Mouse (Mus musculus) limb, embryonic 11.5 days (tissue): ENCODE data around the gene Pithd1. TPM values are rescaled to one million over a fixed set of nuclear protein-coding genes. Genes with fewer than 3 reads are reported as not detected.

Experiments
- ATAC-seq: fragments of 200-750 bp; cut with Nextera tagmentation; 2 replicates; pipeline ENCODE4 v1.8.0; 2017; ENCODE audit warnings: low read depth; ENCODE audit not compliant: insufficient number of reproducible peaks, low FRiP score, low TSS enrichment
- DNase-seq: peaks from one replicate; pipeline ENCODE4 v3.0.0-alpha.2; 2015; ENCODE audit warnings: low spot score
- H3K27ac ChIP-seq: fragments of 300-500 bp; sonication (generic); replicated peaks from 2 replicates; pipeline ENCODE4 v1.5.1; 2014; ENCODE audit warnings: low read depth, mild to moderate bottlenecking, low read length
- H3K27me3 ChIP-seq: fragments of 300-500 bp; sonication (generic); 2 replicates; pipeline ENCODE4 v1.6.1; 2014; ENCODE audit warnings: mild to moderate bottlenecking, low read length, mixed read lengths; ENCODE audit not compliant: control insufficient read depth, insufficient read depth
- H3K36me3 ChIP-seq: fragments of 300-500 bp; sonication (generic); 2 replicates; pipeline ENCODE4 v1.6.1; 2014; ENCODE audit warnings: mild to moderate bottlenecking, low read length, moderate library complexity, mixed read lengths; ENCODE audit not compliant: control insufficient read depth, insufficient read depth
- H3K4me1 ChIP-seq: fragments of 300-500 bp; sonication (generic); 2 replicates; pipeline ENCODE4 v1.6.1; 2014; ENCODE audit warnings: low read length, mixed read lengths; ENCODE audit not compliant: control insufficient read depth, insufficient read depth
- H3K4me2 ChIP-seq: fragments of 300-500 bp; sonication (generic); 2 replicates; pipeline ENCODE4 v1.6.1; 2014; ENCODE audit warnings: low read depth, mild to moderate bottlenecking, moderate library complexity; ENCODE audit not compliant: severe bottlenecking
- H3K4me3 ChIP-seq: fragments of 300-500 bp; sonication (generic); 2 replicates; pipeline ENCODE4 v1.5.1; 2014; ENCODE audit warnings: low read depth, low read length
- H3K9ac ChIP-seq: fragments of 300-500 bp; sonication (generic); 2 replicates; pipeline ENCODE4 v1.6.1; 2014; ENCODE audit warnings: mild to moderate bottlenecking, low read length
- H3K9me3 ChIP-seq: fragments of 300-500 bp; sonication (generic); 2 replicates; pipeline ENCODE4 v1.6.1; 2016; ENCODE audit warnings: low read length; ENCODE audit not compliant: control insufficient read depth
- WGBS: fragments of 180-500 bp; shearing (Covaris S2); extraction: QIAGEN DNeasy Blood & Tissue Kit; methylation state at CpG from one replicate; pipeline ENCODE4 v1.1.7; 2014; 5-methylcytosine and 5-hydroxymethylcytosine counted together
- polyA plus RNA-seq: library from polyadenylated mRNA; unstranded; fragments of >200 nt; fragmentation: Nextera tagmentation; extraction: Ambion mirVana; gene quantifications from 2 replicates; pipeline ENCODE4 v1.2.1, GENCODE M21; 2014

The Pithd1 gene
- polyA plus RNA-seq, 1 experiment from 2014 or later: 68.3 TPM

DNA sequence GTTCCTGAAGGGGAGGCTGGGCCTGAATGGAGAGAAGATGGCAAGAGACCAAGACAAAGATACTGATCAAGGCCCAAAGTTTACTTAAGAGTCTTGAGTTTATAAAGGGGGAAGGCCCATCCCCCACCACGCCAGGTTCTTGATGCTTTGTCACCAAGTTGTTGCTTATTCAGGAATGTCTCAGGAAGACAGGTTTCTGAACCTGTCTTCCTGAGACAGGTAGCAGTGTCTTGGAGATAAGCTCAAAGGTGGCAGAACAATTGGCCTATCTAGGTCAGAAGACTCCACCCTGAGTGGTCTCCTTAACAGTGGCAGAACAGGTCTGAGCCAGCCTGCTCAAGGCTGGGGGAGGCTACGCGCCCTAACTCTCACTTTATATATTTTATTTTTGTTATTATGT lies 60.2 kb downstream of the Pithd1 start:
- 91% methylated on average over 3 of the region's 3 CpGs for WGBS
- no peak overlapping the region for H3K27ac ChIP-seq
- H3K9ac ChIP-seq: no peak overlapping the region
- H3K27me3 ChIP-seq: no peaks in the 10 kb centered on the region
- H3K4me1 ChIP-seq: no peaks in the 10 kb centered on the region
- no peak overlapping the region for H3K4me2 ChIP-seq
- DNase-seq: no peak
- no peak overlapping the region for H3K4me3 ChIP-seq
- H3K36me3 ChIP-seq: peaks cover 2% of the 10 kb centered on the region; the same call in 1 of the 2 replicates
- H3K9me3 ChIP-seq: no peaks in the 10 kb centered on the region
- no peak for ATAC-seq

DNA sequence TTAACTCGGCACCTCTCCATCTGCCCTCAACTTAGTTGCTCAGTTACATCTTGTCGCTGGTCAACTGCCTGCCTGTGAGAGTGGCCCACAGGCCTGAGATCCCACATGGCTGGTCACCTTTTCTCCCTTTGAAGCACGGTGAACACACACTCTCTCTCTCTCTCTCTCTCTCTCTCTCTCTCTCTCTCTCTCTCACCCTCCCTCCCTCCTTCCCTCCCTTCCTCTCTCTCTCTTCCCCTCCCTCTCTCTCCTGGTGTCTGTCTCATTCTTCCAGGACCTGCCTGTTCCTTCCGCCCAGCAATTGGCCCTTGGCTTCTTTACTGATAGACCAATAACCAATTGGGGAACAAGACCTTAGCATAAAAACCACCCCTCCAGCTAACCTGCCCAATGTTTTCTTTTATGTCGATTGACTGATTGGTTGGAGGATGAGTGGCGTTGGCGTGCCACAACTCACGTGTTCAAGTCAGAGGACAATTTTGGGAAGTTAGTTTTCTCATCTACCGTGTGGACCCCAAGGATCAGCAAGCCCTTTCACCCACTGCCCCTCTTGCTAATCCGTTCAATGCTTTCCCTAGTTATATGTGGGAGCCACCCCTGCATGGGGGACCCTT lies 60.8 kb downstream of the Pithd1 start:
- H3K4me3 ChIP-seq: no peak overlapping the region
- H3K9me3 ChIP-seq: no peaks in the 10 kb centered on the region
- H3K27ac ChIP-seq: no peak overlapping the region
- WGBS: 82% methylated on average over 10 of the region's 10 CpGs
- peaks cover 2% of the 10 kb centered on the region; the same call in 1 of the 2 replicates for H3K4me1 ChIP-seq
- DNase-seq: no peak
- peaks cover 2% of the 10 kb centered on the region; the same call in 1 of the 2 replicates for H3K36me3 ChIP-seq
- no peak for ATAC-seq
- no peak overlapping the region for H3K9ac ChIP-seq
- no peak overlapping the region for H3K4me2 ChIP-seq
- no peaks in the 10 kb centered on the region for H3K27me3 ChIP-seq

Other genes with a start within 250 kb of the Pithd1 start
- 0.05 and 0.10 TPM in 2 replicates for gene Myom3, start 227.5 kb downstream of the Pithd1 start, polyA plus RNA-seq
- 435 and 442 TPM in 2 replicates for gene Srsf10, start 131.5 kb downstream of the Pithd1 start, polyA plus RNA-seq
- gene Pnrc2, start 113.4 kb downstream of the Pithd1 start, polyA plus RNA-seq: 232 and 234 TPM in 2 replicates
- 0.23 and 0.51 TPM in 2 replicates for gene Cnr2, start 91.9 kb downstream of the Pithd1 start, polyA plus RNA-seq
- gene Fuca1, start 66.5 kb downstream of the Pithd1 start, polyA plus RNA-seq: 40.1 and 40.8 TPM in 2 replicates
- gene Hmgcl, start 40.8 kb downstream of the Pithd1 start, polyA plus RNA-seq: 76.4 and 79.7 TPM in 2 replicates
- gene Gale, start 23.5 kb downstream of the Pithd1 start, polyA plus RNA-seq: 28.7 and 28.8 TPM in 2 replicates
- 139 TPM in 2 replicates for gene Lypla2, start 14.6 kb downstream of the Pithd1 start, polyA plus RNA-seq
- gene Eloa, start 34.5 kb upstream of the Pithd1 start, polyA plus RNA-seq: 45.8 and 47.3 TPM in 2 replicates
- 529 and 535 TPM in 2 replicates for gene Rpl11, start 66.2 kb upstream of the Pithd1 start, polyA plus RNA-seq
- gene Id3, start 156.2 kb upstream of the Pithd1 start, polyA plus RNA-seq: 534 and 581 TPM in 2 replicates
- 4.7 and 5.7 TPM in 2 replicates for gene E2f2, start 185.1 kb upstream of the Pithd1 start, polyA plus RNA-seq
- gene Asap3, start 219.1 kb upstream of the Pithd1 start, polyA plus RNA-seq: 3.0 and 3.2 TPM in 2 replicates